Comparison of ENCODE assay signal across 8 mouse cellular contexts in the genomic region with DNA sequence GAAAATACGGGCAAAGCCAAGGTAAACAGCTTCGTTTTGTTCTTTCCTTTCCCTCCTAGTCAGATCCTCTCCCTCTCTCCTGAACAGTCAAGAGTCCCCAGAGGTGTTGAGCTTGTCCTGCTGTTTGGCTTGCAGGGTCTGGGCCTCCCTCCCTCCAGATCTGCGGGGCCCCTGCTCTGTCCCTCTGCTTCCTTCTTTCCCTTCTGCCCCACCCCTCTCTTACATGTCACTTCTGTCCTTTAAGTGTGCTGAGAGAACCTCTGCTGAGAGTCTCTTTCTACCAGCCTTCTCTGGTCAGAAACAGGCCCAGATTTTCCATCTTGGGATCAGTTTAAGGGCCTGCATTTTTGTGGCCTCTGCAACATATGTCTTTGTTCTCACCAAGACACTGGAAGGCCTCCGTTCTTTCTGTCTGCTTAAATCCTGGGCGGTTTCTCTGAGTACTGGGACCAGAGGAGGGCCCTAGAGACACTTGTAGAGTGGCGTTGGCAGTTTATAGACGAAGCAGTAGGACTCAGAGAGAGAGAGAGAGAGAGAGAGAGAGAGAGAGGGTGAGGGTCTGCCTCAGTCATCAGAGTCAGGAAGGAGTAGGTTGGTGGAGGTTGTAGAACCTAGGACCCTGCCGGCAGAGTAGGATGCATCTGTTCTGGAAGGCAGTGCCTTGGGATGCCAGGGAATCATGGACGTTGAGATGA. TPM values are rescaled to one million over a fixed set of nuclear protein-coding genes. Genes with fewer than 3 reads are reported as not detected.
A peak's percentile ranks its signal among the peaks of the same experiment; 100 is the strongest.
DNase-seq lines count a peak whose midpoint lies in the region; ATAC-seq and TF ChIP-seq lines count a peak whose summit lies in the region.

No protein-coding gene starts in this region.

- peak overlapping the region; percentile 45 for H3K4me3 ChIP-seq in bone marrow macrophage, adult 2 months (ENCODE audit: insufficient read depth, low read length)
- peak overlapping the region; percentile 79 for H3K4me3 ChIP-seq in heart, postnatal 0 days (ENCODE audit: low read depth, low read length)
- peak overlapping the region; percentile 74 for H3K4me3 ChIP-seq in lung, embryonic 15.5 days
- H3K4me3 ChIP-seq in small intestine, adult 2 months (ENCODE audit: low read depth, low read length): peak overlapping the region; percentile 67

- H3K9ac ChIP-seq in heart, postnatal 0 days (replicated peaks; ENCODE audit: low read depth, low read length): peak overlapping the region; percentile 74
- peak overlapping the region; percentile 75 for H3K9ac ChIP-seq in lung, embryonic 15.5 days

- no peak for ATAC-seq in heart, postnatal 0 days (ENCODE audit: insufficient read depth, low read depth)
- ATAC-seq in lung, embryonic 15.5 days (ENCODE audit: borderline replicate concordance, extremely low read depth, low FRiP score, low TSS enrichment): peak; percentile 25; the same call in 1 of the 2 replicates

- peak overlapping the region; percentile 80 for H3K4me2 ChIP-seq in heart, postnatal 0 days (ENCODE audit: low read depth, low read length)
- H3K4me2 ChIP-seq in lung, embryonic 15.5 days: peak overlapping the region; percentile 77

- 1% methylated on average over 9 of the region's 9 CpGs for WGBS in heart, postnatal 0 days
- 0% methylated on average over 9 of the region's 9 CpGs for WGBS in lung, embryonic 15.5 days
- 21% methylated on average over 9 of the region's 9 CpGs for WGBS in small intestine, adult 2 months

- H3K4me1 ChIP-seq in bone marrow macrophage, adult 2 months (ENCODE audit: control insufficient read depth, insufficient read depth, low read length): 0 out of 2 replicates have a peak, but pooled peaks cover 3% of the 10 kb centered on the region
- H3K4me1 ChIP-seq in heart, postnatal 0 days (ENCODE audit: control insufficient read depth, insufficient read depth): peaks cover 33% of the 10 kb centered on the region
- peaks cover 56% of the 10 kb centered on the region for H3K4me1 ChIP-seq in lung, embryonic 15.5 days
- 0 out of 2 replicates have a peak, but pooled peaks cover 4% of the 10 kb centered on the region for H3K4me1 ChIP-seq in small intestine, adult 2 months (ENCODE audit: control insufficient read depth, insufficient read depth, insufficient read length, low read length)

- H3K27me3 ChIP-seq in heart, postnatal 0 days (ENCODE audit: control insufficient read depth, insufficient read depth, low read length): no peaks in the 10 kb centered on the region
- no peaks in the 10 kb centered on the region for H3K27me3 ChIP-seq in lung, embryonic 15.5 days
- no peaks in the 10 kb centered on the region for H3K27me3 ChIP-seq in small intestine, adult 2 months (ENCODE audit: control insufficient read depth, insufficient read depth, low read length)

- peak; percentile 44 for DNase-seq in embryo, embryonic 10 days (ENCODE audit: low spot score)
- DNase-seq in embryo, embryonic 9.5 days (ENCODE audit: extremely low spot score): no peak
- no peak for DNase-seq in heart, postnatal 0 days (ENCODE audit: low spot score)
- no peak for DNase-seq in cerebellum, postnatal 4 days (ENCODE audit: low spot score in 2 of 2)
- no peak for DNase-seq in urinary bladder, adult 18-20 months (ENCODE audit: low spot score in 2 of 2)

- no peaks in the 10 kb centered on the region; the same call in 1 of the 2 replicates for H3K36me3 ChIP-seq in heart, postnatal 0 days (replicated peaks; ENCODE audit: control insufficient read depth, insufficient read depth, low read length)
- peaks cover 5% of the 10 kb centered on the region; the same call in 1 of the 2 replicates for H3K36me3 ChIP-seq in lung, embryonic 15.5 days
- H3K36me3 ChIP-seq in small intestine, adult 2 months (ENCODE audit: control insufficient read depth, insufficient read depth, low read length): no peaks in the 10 kb centered on the region

- no peaks in the 10 kb centered on the region for H3K9me3 ChIP-seq in heart, postnatal 0 days (replicated peaks; ENCODE audit: control insufficient read depth, low read length)
- H3K9me3 ChIP-seq in lung, embryonic 15.5 days: no peaks in the 10 kb centered on the region

- H3K27ac ChIP-seq in bone marrow macrophage, adult 2 months (ENCODE audit: insufficient read depth, low read depth, low read length): no peak overlapping the region
- peak overlapping the region; percentile 88 for H3K27ac ChIP-seq in heart, postnatal 0 days (ENCODE audit: low read depth)
- H3K27ac ChIP-seq in lung, embryonic 15.5 days: peak overlapping the region; percentile 97
- peak overlapping the region; percentile 47 for H3K27ac ChIP-seq in small intestine, adult 2 months (ENCODE audit: insufficient read depth, low read depth, low read length)

- TF ChIP-seq POLR2A in bone marrow macrophage, adult 2 months (IDR thresholded peaks at IDR 0.05; ENCODE audit: borderline replicate concordance, low read depth, low read length): no peak
- TF ChIP-seq POLR2A in small intestine, adult 2 months (IDR thresholded peaks at IDR 0.05; ENCODE audit: low read depth, low read length): no peak

- TF ChIP-seq EP300 in heart, postnatal 0 days (IDR thresholded peaks at IDR 0.05; ENCODE audit: low read depth): no peak

- TF ChIP-seq CTCF in bone marrow macrophage, adult 2 months (IDR thresholded peaks at IDR 0.05; ENCODE audit: low read depth, low read length): no peak
- no peak for TF ChIP-seq CTCF in heart, postnatal 0 days (IDR thresholded peaks at IDR 0.05; ENCODE audit: low read depth)
- no peak for TF ChIP-seq CTCF in small intestine, adult 2 months (IDR thresholded peaks at IDR 0.05; ENCODE audit: extremely low read depth, insufficient read length, insufficient replicate concordance, low read depth, low read length)

RNA-seq across cellular contexts. Expression of a gene that starts 0.7 kb away (rescaled TPM):
- 2.3 and 3.2 TPM in 2 replicates for polyA plus RNA-seq in bone marrow macrophage, adult 2 months (2012; ENCODE audit: insufficient read depth, insufficient read length, missing spikeins)
- 27.6 and 29.0 TPM in 2 replicates for total RNA-seq in heart, postnatal 0 days (2014; rRNA removed; ENCODE audit: low replicate concordance)
- polyA plus RNA-seq in heart, postnatal 0 days (2015; fragmentation: Nextera tagmentation; extraction: Ambion mirVana): 3.9 and 4.7 TPM in 2 replicates
- 19.5 and 19.7 TPM in 2 replicates for polyA plus RNA-seq in lung, embryonic 15.5 days (2015; fragmentation: Nextera tagmentation; extraction: Ambion mirVana)
- 1.4 and 1.8 TPM in 2 replicates for polyA plus RNA-seq in small intestine, adult 2 months (2012; rRNA removed)

RNA-seq across cellular contexts. Expression of a gene that starts 29.6 kb away (rescaled TPM):
- polyA plus RNA-seq in bone marrow macrophage, adult 2 months (2012; ENCODE audit: insufficient read depth, insufficient read length, missing spikeins): 0.16 TPM in 1 of 2 replicates, not detected in the other
- 0.73 and 2.5 TPM in 2 replicates for total RNA-seq in heart, postnatal 0 days (2014; rRNA removed; ENCODE audit: low replicate concordance)
- polyA plus RNA-seq in heart, postnatal 0 days (2015; fragmentation: Nextera tagmentation; extraction: Ambion mirVana): 0.47 and 0.68 TPM in 2 replicates
- polyA plus RNA-seq in lung, embryonic 15.5 days (2015; fragmentation: Nextera tagmentation; extraction: Ambion mirVana): 0.88 and 1.2 TPM in 2 replicates
- polyA plus RNA-seq in small intestine, adult 2 months (2012; rRNA removed): 0.56 and 0.61 TPM in 2 replicates

RNA-seq across cellular contexts. Expression of a gene that starts 30.2 kb away (rescaled TPM):
- polyA plus RNA-seq in bone marrow macrophage, adult 2 months (2012; ENCODE audit: insufficient read depth, insufficient read length, missing spikeins): 26.8 and 28.9 TPM in 2 replicates
- total RNA-seq in heart, postnatal 0 days (2014; rRNA removed; ENCODE audit: low replicate concordance): 17.1 and 19.5 TPM in 2 replicates
- 5.0 and 5.3 TPM in 2 replicates for polyA plus RNA-seq in heart, postnatal 0 days (2015; fragmentation: Nextera tagmentation; extraction: Ambion mirVana)
- polyA plus RNA-seq in lung, embryonic 15.5 days (2015; fragmentation: Nextera tagmentation; extraction: Ambion mirVana): 18.3 and 18.8 TPM in 2 replicates
- polyA plus RNA-seq in small intestine, adult 2 months (2012; rRNA removed): 12.6 and 32.7 TPM in 2 replicates

RNA-seq across cellular contexts. Expression of a gene that starts 31.6 kb away (rescaled TPM):
- 0.36 and 0.99 TPM in 2 replicates for polyA plus RNA-seq in bone marrow macrophage, adult 2 months (2012; ENCODE audit: insufficient read depth, insufficient read length, missing spikeins)
- total RNA-seq in heart, postnatal 0 days (2014; rRNA removed; ENCODE audit: low replicate concordance): 6.5 and 8.5 TPM in 2 replicates
- polyA plus RNA-seq in heart, postnatal 0 days (2015; fragmentation: Nextera tagmentation; extraction: Ambion mirVana): 3.4 and 4.0 TPM in 2 replicates
- 50.9 and 52.7 TPM in 2 replicates for polyA plus RNA-seq in lung, embryonic 15.5 days (2015; fragmentation: Nextera tagmentation; extraction: Ambion mirVana)
- 5.8 and 7.6 TPM in 2 replicates for polyA plus RNA-seq in small intestine, adult 2 months (2012; rRNA removed)

RNA-seq across cellular contexts. Expression of a gene that starts 45.5 kb away (rescaled TPM):
- polyA plus RNA-seq in bone marrow macrophage, adult 2 months (2012; ENCODE audit: insufficient read depth, insufficient read length, missing spikeins): 2.0 and 3.2 TPM in 2 replicates
- 89.1 and 138 TPM in 2 replicates for total RNA-seq in heart, postnatal 0 days (2014; rRNA removed; ENCODE audit: low replicate concordance)
- 79.5 and 88.3 TPM in 2 replicates for polyA plus RNA-seq in heart, postnatal 0 days (2015; fragmentation: Nextera tagmentation; extraction: Ambion mirVana)
- polyA plus RNA-seq in lung, embryonic 15.5 days (2015; fragmentation: Nextera tagmentation; extraction: Ambion mirVana): 51.8 and 52.9 TPM in 2 replicates
- polyA plus RNA-seq in small intestine, adult 2 months (2012; rRNA removed): 17.8 and 34.0 TPM in 2 replicates
